Mouse (Mus musculus): ENCODE data around the gene Lmna.
A peak's percentile ranks its signal among the peaks of the same experiment; 100 is the strongest.

Gene Lmna

DNA sequence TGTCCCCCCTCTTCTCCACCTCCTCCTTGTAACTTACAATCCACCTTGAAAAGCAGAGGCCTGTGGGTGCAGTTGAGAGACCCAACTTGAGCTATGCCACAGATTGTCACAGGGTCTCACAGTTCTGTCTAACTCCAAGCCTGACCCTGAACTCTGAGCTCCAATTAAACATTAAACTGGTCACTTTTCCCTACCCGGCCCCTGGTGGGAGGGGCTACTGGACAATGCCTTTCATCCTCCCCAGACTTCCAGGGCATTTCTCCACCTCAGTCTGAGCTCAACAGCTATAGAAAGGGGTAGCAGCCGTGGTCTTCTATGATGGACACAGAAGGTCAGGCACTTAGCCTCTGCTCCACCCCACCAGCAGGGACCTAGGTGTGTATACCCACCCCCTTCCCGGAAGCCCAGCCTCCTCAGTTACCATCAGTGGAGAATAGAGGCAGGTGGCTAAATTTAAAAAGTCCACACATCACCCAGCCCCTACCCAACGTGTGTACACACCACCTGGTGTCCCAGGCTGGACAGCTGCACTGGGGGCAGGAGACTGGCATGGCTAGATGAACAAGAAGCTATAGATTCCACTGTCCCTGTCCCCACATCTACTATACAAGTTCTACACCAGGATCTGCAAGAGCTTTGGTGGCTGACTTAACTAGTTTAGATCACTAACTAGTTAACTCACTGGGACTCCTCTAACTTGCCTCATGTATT lies 8.9 kb downstream of the Lmna start:
- DNase-seq (ENCODE audit: low spot score in 2 of 2): no peak

DNA sequence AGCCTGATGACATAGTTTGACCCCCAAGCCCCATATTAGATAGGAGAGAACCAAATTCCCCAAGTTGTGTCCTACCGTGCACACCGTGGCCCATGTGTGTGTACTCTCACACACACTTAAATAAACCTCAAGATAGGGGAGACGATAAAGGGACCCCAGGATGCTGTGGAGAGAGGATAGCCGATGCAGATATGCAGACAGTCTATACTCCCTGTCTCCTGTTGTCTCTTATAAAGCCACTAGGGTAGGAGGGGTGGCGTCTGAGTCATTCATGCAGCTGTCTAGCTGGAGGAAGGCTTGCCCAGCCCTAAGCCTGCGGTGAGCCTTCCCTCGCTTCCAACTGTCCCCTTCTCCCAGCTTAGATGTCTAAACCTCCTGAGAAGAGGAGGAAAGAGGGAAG lies 9.7 kb downstream of the Lmna start:
- no peak for DNase-seq (ENCODE audit: low spot score in 2 of 2)

DNA sequence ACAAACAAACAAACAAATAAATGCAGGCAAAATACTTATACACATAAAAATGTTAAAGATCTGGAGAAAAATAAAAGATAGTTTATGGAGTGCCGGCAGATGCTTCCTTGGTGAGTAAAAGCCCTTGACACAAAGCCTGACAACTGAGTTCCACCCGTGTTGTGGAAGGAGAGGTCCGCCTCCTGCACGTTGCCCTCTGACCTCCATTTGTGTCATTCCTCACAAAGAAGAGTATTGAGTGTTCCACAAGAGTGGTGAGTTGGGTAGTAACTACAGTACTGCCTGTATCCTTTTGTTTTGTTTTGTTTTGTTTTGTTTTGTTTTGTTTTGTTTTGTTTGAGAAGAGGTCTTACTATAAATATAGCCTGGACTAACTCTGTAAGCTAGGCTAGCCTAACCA lies 10.2 kb downstream of the Lmna start:
- DNase-seq (ENCODE audit: low spot score in 2 of 2): no peak

DNA sequence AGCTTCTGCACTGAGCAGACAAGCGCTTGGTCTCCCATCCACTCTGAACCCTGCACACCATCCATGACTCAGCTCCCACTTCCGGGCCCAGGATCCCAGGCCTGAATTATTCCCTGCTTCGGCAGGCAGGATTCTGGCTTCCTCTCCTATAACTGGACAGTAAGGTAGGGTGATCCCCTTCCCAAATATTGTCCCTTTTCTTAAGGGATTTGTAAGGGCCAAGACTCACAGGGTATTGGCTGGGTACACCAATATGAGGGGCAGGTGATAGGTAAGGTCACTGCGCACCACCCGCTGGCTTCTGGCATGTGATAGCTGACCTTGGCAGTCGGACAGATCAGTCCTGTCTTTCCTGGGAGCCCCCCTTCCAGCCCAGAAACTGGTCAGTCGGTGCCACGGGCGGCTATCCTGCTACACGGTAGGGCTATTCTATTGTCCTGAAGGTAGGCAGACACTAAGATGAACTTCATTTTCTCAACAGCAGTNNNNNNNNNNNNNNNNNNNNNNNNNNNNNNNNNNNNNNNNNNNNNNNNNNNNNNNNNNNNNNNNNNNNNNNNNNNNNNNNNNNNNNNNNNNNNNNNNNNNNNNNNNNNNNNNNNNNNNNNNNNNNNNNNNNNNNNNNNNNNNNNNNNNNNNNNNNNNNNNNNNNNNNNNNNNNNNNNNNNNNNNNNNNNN lies 13.9 kb downstream of the Lmna start:
- DNase-seq (ENCODE audit: low spot score in 2 of 2): no peak

DNA sequence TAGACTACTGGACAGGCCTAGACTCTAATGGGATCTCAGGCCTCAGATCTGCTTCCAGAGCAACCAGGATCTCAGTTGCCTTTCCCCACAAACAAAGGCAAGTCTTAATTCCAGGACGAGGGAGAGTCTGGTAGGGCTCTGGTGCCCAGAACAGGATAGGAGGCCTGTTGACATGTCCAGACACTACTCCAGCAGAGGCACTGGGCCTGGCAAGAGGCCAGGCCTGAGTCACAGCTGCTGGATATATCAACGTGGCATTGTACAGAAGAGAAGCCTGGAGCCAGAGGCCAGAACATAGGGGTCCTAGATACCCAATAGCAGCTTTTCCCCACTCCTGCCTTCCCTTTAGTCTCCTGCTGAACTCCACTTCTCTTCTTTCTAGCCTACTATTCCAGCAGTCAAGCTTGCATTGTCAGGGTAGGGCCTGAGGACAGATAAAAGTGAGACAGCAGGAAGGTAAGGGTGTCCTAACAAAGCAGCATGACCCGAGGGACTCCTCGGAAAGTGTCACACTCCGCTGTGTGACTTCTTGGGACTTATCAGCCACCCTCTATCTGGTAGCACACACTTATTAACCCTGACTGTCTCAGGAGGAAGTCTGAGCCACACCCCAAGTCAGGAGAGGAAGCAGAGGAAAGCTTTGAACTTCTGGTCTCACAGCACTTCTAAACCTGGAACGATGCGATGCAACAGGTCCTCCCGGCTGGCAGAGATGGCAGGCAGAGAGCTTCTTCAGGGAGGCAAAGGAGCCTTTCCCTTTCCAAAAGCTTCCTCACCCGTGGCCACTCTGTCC lies 14.7 kb downstream of the Lmna start:
- DNase-seq (ENCODE audit: low spot score in 2 of 2): peak in 1 of 2 experiments; percentile 44

DNA sequence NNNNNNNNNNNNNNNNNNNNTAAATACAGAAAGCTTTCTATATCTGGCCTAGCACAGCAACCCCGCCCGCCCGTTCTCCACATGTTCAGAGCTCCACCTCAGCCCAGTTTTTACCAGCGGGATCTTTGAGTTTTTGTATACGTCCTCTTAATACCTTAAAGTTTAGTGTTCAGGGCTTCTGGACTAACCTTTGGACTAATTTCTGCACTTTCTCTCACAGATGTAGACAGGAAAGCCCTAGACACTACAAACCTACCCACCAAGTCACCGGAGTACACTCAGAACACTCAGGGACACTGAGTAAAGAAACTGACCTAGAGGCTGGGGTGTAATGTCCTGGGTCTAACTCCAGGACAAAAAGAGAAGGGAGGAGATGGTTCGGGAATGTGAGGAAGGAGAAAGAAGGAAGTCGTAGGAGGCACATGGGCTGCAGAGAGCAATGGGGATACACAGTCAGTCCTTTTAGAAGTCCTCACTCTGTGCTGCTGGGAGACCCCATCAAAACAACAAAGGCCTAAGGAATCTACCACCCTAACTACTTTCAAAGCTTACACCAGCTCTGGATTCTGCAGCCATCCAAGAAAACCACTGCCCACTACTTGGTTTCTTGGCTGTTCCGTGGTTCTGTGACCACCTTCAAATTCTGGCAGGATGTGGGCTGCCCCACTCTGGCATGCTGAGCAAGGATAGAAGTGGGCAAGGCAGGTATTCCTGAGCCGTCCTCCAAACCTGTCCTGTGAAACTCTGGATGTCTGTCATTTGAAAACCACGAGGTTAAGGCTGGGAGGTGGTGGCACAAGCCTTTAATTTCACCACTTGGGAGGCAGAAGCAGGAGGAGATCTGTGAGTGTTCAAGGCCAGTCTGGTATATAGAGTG lies 15.8 kb downstream of the Lmna start:
- no peak for DNase-seq (ENCODE audit: low spot score in 2 of 2)

DNA sequence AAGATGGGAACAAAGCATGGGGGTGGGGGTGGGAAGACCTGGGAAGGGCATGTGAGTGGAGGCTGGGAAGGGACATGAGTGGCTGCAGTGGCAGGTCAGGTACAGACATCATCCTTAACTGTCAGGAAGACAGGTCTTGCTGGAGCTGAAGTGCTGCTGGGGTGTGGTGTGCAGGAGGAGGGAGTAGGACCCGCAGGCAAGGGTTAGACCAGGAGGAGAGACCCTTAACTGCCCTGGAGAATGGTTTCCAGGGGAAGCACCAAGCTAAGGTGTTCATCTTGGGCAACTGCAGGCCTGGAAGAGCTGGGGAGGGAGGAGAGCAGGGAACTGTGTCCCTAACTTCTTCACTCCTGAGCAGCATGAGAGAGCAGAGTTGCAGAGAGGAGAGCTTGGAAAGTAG lies 22.4 kb downstream of the Lmna start:
- no peak for DNase-seq (ENCODE audit: low spot score in 2 of 2)

DNA sequence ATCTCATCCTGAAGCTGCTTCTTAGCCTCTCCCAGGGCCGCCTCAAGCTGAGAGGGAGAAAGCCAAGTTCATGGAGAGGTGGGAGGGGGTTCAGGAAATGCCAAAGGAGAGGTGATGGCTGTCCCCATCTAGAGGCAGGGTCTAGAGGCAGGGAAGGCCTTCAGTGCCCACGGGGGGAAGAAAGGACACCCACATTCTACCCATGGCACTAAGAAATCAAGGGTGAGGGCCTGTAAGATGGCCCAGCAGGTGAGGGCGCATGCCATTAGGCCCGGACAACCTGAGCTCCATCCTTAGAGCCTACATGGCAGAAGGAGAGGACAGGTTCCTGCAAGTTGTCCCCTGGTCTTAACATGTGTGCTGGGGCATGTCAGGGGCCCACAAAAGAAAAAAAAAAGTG lies 22.9 kb downstream of the Lmna start:
- no peak for DNase-seq (ENCODE audit: low spot score in 2 of 2)

DNA sequence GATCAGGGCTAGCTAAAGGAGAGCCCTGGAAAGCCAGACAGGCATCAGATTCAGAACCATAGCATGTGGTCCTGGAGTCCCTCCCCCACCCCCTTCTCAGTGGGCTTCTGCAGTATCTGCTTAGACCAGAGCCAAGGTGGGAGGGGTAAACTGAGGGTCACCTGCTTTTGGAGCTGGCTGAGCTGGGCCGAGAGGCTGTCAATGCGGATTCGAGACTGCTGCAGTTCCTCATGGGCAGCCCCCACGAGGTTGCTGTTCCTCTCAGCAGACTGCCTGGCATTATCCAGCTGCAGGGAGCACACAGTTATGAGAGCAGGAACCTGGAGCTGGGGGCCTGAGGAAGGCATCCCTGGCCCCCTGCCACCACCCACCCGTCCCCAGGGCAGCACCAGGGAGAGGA lies 23.7 kb downstream of the Lmna start:
- no peak for DNase-seq (ENCODE audit: low spot score in 2 of 2)

DNA sequence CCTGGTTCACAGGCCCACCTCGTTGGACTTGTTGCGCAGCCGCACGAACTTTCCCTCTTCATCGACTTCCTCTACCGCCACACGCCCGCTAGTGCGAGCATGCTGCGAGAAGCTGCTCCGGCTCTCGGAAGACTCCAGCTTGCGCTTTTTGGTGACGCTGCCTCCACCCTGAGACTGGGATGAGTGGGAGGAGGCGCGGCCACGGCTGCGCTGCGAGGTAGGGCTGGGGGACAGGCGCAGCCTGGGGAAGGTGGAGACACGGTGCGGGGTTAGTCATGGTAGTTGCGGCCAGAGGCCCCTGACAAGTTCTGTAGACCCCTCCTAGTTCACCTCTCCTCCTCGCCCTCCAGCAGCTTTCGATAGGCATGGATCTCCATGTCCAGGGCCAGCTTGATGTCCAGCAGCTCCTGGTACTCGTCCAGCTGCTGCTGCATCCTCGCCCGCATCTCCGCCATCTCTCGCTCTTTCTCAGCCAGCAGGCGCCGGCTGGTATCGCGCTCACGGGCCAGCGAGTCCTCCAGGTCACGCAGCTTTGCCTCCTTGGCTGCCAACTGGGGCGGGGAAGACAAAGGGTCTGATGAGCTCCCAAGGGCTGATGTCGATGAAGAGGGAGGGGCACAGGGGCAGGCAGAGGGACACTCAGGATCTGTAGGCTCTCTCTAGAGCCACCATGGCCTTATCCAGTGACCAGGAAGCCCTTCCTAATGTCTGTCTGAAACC lies 25.0 kb downstream of the Lmna start:
- DNase-seq (ENCODE audit: low spot score in 2 of 2): peak in 1 of 2 experiments; percentile 21

DNA sequence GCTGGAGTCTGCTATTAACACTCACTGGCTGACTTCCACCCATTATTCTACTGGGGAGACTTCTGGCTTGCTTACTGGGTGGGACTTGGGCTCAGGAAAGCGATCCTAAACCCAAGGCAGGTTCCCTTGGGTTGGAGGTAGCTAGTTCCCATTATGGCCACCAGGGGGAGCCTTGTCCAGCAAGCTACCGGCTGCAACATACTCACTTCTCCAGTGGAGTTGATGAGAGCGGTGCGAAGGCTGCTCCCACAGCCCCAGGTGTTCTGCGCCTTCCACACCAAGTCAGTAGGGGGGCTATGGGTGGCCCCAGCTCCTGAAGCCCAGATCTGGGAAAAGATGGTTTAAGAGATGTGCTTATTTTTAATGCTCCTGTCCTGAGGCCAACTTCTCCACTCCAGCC lies 26.1 kb downstream of the Lmna start:
- DNase-seq (ENCODE audit: low spot score in 2 of 2): peak; percentile 57 to 79

DNA sequence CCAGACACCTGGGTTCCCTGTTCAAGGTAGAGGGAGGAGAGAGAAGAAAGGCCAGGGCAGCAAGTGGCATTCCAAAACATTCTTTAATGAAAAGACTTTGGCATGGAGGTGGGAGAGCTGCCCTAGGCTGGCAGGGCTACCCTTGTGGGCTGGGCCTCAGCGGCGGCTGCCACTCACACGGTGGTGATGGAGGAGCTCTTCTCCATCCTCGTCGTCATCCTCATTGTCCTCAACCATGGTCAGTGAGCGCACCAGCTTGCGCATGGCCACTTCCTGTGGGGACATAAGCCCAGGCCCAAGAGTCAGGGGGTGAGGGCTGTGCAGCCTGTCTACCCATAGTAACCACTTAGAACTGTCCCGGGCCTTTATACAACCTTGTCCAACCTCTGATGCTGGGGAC lies 26.6 kb downstream of the Lmna start:
- no peak for DNase-seq (ENCODE audit: low spot score in 2 of 2)

DNA sequence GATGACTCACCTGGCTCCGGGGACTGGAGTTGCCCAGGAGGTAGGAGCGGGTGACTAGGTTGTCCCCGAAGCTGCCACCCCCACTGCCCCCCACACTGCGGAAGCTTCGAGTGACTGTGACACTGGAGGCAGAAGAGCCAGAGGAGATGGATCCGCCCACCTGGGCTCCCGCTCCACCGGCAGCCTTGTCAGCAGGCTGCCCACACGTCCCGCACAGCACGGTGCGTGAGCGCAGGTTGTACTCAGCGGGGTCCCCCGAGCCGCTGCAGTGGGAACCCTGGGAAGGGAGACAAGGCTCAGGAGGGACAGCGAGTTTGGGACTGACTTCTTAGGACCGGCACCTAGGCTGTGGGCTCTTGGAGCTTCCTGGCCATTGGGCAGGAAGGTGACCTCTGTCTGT lies 27.4 kb downstream of the Lmna start:
- DNase-seq (ENCODE audit: low spot score in 2 of 2): no peak

DNA sequence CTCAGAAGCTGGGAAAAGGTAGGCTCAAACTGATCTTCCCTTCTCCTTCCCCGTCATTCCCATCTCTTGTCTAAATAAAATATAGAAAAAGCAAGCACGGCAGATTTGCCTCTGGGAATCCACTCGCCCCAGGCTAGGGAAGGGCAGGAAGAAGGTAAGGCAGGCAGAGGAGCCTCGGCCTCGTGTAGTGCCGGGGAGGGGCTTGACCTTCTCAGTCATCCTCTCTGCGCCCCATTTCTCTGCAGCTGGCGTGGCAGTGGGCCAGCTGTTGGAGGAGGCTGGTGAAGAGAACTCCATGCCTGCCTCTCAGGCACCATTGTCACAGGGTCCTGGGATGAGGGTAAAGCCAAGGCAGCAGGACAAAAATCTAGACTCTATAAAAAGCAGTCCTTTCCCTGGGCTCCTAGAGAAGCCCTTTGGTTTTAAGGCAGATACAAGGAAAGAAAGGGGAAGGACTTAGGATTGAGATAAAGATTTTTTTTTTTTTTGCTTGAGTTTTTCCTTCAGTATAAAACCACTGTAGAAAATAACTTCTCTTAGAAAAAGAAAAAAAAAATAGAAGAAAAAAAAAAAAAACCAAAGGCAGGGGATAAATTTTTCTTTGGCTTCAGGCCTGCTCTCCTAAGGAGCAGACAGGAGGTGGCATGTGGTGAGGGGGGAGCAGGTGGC lies 28.2 kb downstream of the Lmna start:
- no peak for DNase-seq (ENCODE audit: low spot score in 2 of 2)

DNA sequence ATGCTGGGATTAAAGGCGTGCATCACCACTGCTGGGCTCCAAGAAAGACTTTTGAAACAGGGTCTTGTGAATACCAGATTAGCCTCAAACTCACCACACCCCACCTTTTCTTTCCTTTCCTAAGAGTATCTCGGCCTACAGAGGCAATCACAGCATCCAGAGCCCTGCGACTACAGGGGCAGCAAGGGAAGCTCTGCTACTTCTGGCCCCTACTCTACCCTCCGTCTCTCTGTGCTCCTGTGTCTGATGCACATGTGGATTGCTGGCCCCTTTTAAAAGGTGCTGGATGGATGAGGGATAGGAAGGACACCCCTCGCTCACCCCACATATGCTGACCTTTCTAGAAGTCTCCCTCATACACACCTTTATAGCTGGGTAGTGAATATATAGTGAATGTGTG lies 29.1 kb downstream of the Lmna start:
- no peak for DNase-seq (ENCODE audit: low spot score in 2 of 2)

DNA sequence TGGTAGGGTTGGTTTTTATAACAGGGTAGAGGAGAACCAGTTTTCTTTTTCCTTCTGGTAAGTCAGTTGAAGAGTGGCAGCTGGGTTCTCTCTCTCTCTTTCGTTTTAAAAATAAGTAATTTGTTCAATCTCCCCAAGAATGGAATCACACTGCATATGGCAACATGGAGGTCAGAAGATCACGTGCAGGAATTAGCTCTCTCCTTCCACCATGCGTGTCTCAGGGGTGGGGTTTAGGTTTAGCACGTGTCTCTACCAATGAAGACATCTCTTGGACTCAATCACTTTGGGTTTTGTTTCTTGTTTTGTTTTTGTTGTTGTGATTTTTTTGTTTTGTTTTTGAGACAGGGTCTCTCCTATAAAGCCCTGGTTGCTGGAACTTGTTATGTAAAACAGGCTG lies 29.9 kb downstream of the Lmna start:
- DNase-seq (ENCODE audit: low spot score in 2 of 2): no peak

DNA sequence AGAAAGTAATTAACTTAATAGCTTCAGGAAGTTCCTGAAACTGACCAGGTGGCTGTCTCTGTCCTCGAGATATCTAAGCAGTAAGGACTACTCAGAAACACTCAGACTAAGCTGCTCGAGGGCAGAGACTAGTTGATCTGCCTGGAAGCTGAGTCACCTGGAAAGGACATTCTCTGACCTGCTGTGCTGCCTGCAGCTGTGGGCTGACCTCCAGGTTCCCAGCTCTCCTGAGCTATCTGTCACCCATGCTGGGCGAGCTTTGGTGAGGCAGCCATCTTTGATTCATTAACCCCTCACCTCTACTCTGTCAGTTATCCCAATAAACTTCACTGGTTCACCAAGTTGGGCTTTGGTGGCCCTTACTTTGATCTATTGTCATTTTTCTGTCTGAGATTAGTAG lies 30.6 kb downstream of the Lmna start:
- DNase-seq (ENCODE audit: low spot score in 2 of 2): no peak

DNA sequence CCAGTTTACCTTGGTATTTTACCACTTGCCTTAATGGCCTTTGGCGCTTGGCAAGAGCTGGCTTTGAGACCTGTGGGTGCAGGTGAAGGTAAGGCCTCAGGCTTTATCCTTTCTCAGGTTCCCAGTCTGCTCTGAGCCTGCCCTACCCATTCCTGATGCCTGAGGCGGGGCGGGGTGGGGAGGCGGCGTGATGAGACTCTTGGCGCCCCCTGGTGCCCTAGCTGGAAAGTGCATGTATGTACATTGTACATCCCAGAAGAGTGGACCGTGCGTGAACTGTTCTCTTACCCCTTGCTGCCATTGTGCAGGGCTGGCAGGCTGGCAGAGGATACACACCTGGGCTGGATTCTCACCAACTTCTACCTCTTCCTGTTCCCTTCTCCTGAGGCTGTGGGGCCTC lies 32.0 kb downstream of the Lmna start:
- peak; percentile 66 to 76 for DNase-seq (ENCODE audit: low spot score in 2 of 2)

DNA sequence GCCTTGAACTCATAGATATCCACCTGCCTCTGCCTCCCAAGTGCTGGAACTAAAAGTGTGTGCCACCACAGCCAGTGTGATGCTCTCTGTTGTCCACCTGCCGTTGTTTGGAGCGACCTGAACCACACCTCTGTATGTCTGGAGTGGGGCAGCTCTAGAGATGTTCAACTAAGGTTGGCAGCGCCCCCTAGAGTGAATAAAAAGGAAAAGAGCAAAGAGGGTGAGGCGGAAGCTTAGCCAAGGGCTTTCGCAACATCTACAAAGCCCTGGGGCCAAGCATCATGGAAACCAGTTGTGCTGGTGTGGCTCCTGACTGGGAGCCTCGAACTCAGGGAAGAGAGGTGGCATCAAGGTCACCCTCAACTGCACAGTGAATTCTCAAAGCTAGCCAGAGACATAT lies 33.4 kb downstream of the Lmna start:
- DNase-seq (ENCODE audit: low spot score in 2 of 2): no peak

DNA sequence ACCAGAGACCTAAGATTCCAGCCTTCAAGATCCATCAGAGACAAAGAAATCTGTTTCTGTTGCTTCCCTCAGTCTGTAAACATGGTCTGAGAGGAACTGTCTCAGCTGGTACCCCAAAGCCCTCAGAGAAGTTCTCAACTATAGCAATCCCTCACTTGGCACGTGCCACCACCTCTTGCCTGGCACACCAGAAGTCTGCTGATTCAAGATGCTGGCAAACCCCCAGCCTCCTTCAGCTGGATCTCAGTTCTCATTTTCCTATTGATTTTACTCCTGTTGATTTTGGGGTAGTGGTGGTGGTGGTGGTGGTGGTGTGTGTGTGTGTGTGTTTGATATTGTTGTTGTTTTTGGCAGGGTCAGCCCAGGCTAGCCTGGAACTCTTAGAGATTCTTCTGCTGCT lies 36.2 kb downstream of the Lmna start:
- no peak for DNase-seq (ENCODE audit: low spot score in 2 of 2)

DNA sequence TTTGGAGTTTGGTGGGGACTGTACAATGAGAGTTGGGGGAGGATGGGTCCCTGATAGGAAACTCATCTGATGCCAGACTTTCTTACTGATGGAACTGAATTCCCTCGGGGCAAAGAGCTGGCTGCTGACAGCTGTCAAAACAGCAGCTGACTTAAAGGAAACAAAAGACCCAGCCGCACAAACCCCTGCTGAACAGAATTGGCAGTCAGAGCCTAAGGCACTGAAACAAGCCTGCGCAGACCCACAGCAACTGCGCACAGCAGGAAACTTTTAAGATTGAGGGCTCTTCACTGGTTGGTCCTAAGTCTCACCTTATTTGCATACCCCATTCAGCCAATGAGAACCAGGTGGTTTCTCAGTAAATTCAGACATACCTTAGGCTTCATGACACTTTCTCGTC lies 36.7 kb downstream of the Lmna start:
- no peak for DNase-seq (ENCODE audit: low spot score in 2 of 2)
